Mouse (Mus musculus) neutrophil, adult 59 days (primary cell): Measurements from ENCODE around the gene Ttll10. TPM values are rescaled to one million over a fixed set of nuclear protein-coding genes. Genes with fewer than 3 reads are reported as not detected.

Experiments used
- total RNA-seq, 2 experiments: library from RNA; stranded (reverse); gene quantifications; 1 replicate in 1 of 2; 2 replicates in 1 of 2; pipeline ENCODE4 v1.2.4; 2023

Gene Ttll10
- total RNA-seq, result not detected

GRCm38 (mm10) chr4:156059261-156059660 lies at the start of gene Ttll10:
Gene Ttll10 (minus strand): TSS chr4:156059414.

GRCm38 (mm10) chr4:156026013-156026412 lies 33.2 kb downstream of the Ttll10 start, which contains the start of gene Tnfrsf18:
Gene Tnfrsf18 (plus strand): TSS chr4:156026164.

GRCm38 (mm10) chr4:156013637-156014036 lies 45.6 kb downstream of the Ttll10 start, which contains the start of gene Tnfrsf4:
Gene Tnfrsf4 (plus strand): TSS chr4:156013843.

GRCm38 (mm10) chr4:155992241-155992905 lies 66.8 kb downstream of the Ttll10 start, which contains the start of the genes B3galt6 and Sdf4:
Gene B3galt6 (minus strand): TSS chr4:155992649.
Gene Sdf4 (plus strand): TSS chr4:155992872.

Other genes starting within 250 kb of the Ttll10 start
- 100 to 1,000 TPM; 131 to 142 TPM for gene Ccnl2, start 246.9 kb downstream of the Ttll10 start, total RNA-seq
- gene Aurkaip1, start 228.1 kb downstream of the Ttll10 start, total RNA-seq, result 100 to 1,000 TPM in 1 of 2 experiments, 10 to 100 TPM in 1; 81.0 to 100 TPM
- gene Mxra8, start 219.7 kb downstream of the Ttll10 start, total RNA-seq, result under 1 TPM in 1 of 2 experiments, not detected in 1; 0.78 TPM
- 10 to 100 TPM; 49.5 to 53.3 TPM for gene Dvl1, start 212.0 kb downstream of the Ttll10 start, total RNA-seq
- 1 to 10 TPM; 2.6 to 2.8 TPM for gene Tas1r3, start 196.1 kb downstream of the Ttll10 start, total RNA-seq
- gene Cptp, start 190.0 kb downstream of the Ttll10 start, total RNA-seq, result 10 to 100 TPM; 22.2 TPM
- gene Ints11, start 189.9 kb downstream of the Ttll10 start, total RNA-seq, result 10 to 100 TPM; 40.0 to 40.7 TPM
- gene Pusl1, start 167.6 kb downstream of the Ttll10 start, total RNA-seq, result 10 to 100 TPM; 12.2 TPM
- gene Acap3, start 167.6 kb downstream of the Ttll10 start, total RNA-seq, result 10 to 100 TPM; 57.0 to 63.5 TPM
- 10 to 100 TPM; 85.6 to 91.1 TPM for gene Ube2j2, start 115.6 kb downstream of the Ttll10 start, total RNA-seq
- gene C1qtnf12, start 97.1 kb downstream of the Ttll10 start, total RNA-seq, result 10 to 100 TPM; 20.5 to 36.9 TPM
- 1 to 10 TPM; 2.0 to 2.4 TPM for gene B3galt6, start 66.8 kb downstream of the Ttll10 start, total RNA-seq
- 100 to 1,000 TPM in 1 of 2 experiments, 10 to 100 TPM in 1; 97.9 to 120 TPM for gene Sdf4, start 66.5 kb downstream of the Ttll10 start, total RNA-seq
- gene Tnfrsf4, start 45.6 kb downstream of the Ttll10 start, total RNA-seq, result 1 to 10 TPM; 1.9 to 2.0 TPM
- gene Tnfrsf18, start 33.2 kb downstream of the Ttll10 start, total RNA-seq, result 1 to 10 TPM; 3.9 to 6.7 TPM
- 10 to 100 TPM; 14.9 to 19.7 TPM for gene 9430015G10Rik, start 50.6 kb upstream of the Ttll10 start, total RNA-seq
- under 1 TPM; 0.20 to 0.29 TPM for gene Rnf223, start 71.1 kb upstream of the Ttll10 start, total RNA-seq
- 10 to 100 TPM; 13.3 to 16.7 TPM for gene Agrn, start 138.1 kb upstream of the Ttll10 start, total RNA-seq
- gene Isg15, start 141.4 kb upstream of the Ttll10 start, total RNA-seq, result 10 to 100 TPM; 10.3 to 11.6 TPM
- gene AW011738, start 143.9 kb upstream of the Ttll10 start, total RNA-seq, result 1 to 10 TPM; 5.1 to 8.5 TPM
- not detected for gene Perm1, start 156.5 kb upstream of the Ttll10 start, total RNA-seq
- gene Plekhn1, start 175.4 kb upstream of the Ttll10 start, total RNA-seq, result 10 to 100 TPM; 14.7 to 15.2 TPM
- 10 to 100 TPM; 27.6 to 28.7 TPM for gene Noc2l, start 176.6 kb upstream of the Ttll10 start, total RNA-seq
- gene Samd11, start 196.2 kb upstream of the Ttll10 start, total RNA-seq, result 1 to 10 TPM; 3.2 to 3.9 TPM